ENCODE assay signal across 7 mouse cellular contexts in genomic region chr14:103346729-103347505, GRCm38 (mm10). TPM values are rescaled to one million over a fixed set of nuclear protein-coding genes. Genes with fewer than 3 reads are reported as not detected.
DNase-seq lines count a peak whose midpoint lies in the region; ATAC-seq lines count a peak whose summit lies in the region.

Mycbp2 (minus strand) TSS chr14:103346814.

- no peaks in the 10 kb centered on the region for H3K9me3 ChIP-seq in intestine, embryonic 15.5 days
- H3K9me3 ChIP-seq in midbrain, embryonic 10.5 days (replicated peaks): no peaks in the 10 kb centered on the region

- H3K27me3 ChIP-seq in intestine, embryonic 15.5 days (replicated peaks): no peaks in the 10 kb centered on the region
- peaks cover 20% of the 10 kb centered on the region; the same call in 1 of the 2 replicates for H3K27me3 ChIP-seq in midbrain, embryonic 10.5 days (ENCODE audit: low read depth, poor library complexity, severe bottlenecking)

- peak; percentile 100 for DNase-seq in adrenal gland, adult 2 months
- DNase-seq in embryo, embryonic 11.5 days (ENCODE audit: low read depth, low spot score): peak; percentile 92
- peak; percentile 96 to 98 for DNase-seq in gastrocnemius, postnatal 36 days
- peak; percentile 99 for DNase-seq in left cerebral cortex, postnatal 25 days (ENCODE audit: low spot score in 2 of 2)
- peak; percentile 98 for DNase-seq in midbrain, embryonic 10.5 days (ENCODE audit: low spot score)
- DNase-seq in right cerebral cortex, postnatal 4 days: peak; percentile 99

- peak within 1 kb of the TSS; percentile 74 for H3K9ac ChIP-seq in intestine, embryonic 15.5 days

- no peaks in the 10 kb centered on the region for H3K36me3 ChIP-seq in intestine, embryonic 15.5 days
- H3K36me3 ChIP-seq in midbrain, embryonic 10.5 days: no peaks in the 10 kb centered on the region

- peak within 1 kb of the TSS; percentile 81 for H3K4me2 ChIP-seq in intestine, embryonic 15.5 days (replicated peaks)

- peak; percentile 98 for ATAC-seq in intestine, embryonic 15.5 days

- peaks cover 12% of the 10 kb centered on the region; the same call in 1 of the 2 replicates for H3K4me1 ChIP-seq in intestine, embryonic 15.5 days (replicated peaks)
- peaks cover 46% of the 10 kb centered on the region for H3K4me1 ChIP-seq in midbrain, embryonic 10.5 days

- intact Hi-C loops in gastrocnemius, postnatal 36 days (cut with DNase I): loop anchor here (2.0 to 10.0 kb wide), 3 partner anchors 52 to 124 kb away; no protein-coding TSS in a partner anchor
- intact Hi-C loops in left cerebral cortex, postnatal 25 days (cut with DNase I): loop anchor here (10.0 kb wide), 1 partner anchor 308 kb away; the partner anchor contains the start of gene Slain1

- peak within 1 kb of the TSS; percentile 81 for H3K4me3 ChIP-seq in intestine, embryonic 15.5 days (replicated peaks)
- H3K4me3 ChIP-seq in midbrain, embryonic 10.5 days: peak within 1 kb of the TSS; percentile 88

- WGBS in intestine, embryonic 15.5 days: 5% methylated on average over 38 of the region's 41 CpGs
- WGBS in midbrain, embryonic 10.5 days: 5% methylated on average over 41 of the region's 41 CpGs

- peak within 1 kb of the TSS; percentile 85 for H3K27ac ChIP-seq in intestine, embryonic 15.5 days
- H3K27ac ChIP-seq in midbrain, embryonic 10.5 days (replicated peaks): peak within 1 kb of the TSS; percentile 95

RNA-seq across cellular contexts. Expression of gene Mycbp2, which starts in this region (rescaled TPM):
- 10 to 100 TPM; 46.3 to 53.7 TPM for total RNA-seq in adrenal gland, adult 2 months (2021)
- polyA plus RNA-seq in adrenal gland, adult 2 months (2012; rRNA removed): 11.9 and 16.0 TPM in 2 replicates
- total RNA-seq in gastrocnemius, postnatal 36 days (2021): 10 to 100 TPM; 22.5 to 26.0 TPM
- polyA plus RNA-seq in intestine, embryonic 15.5 days (2015; fragmentation: Nextera tagmentation; extraction: Ambion mirVana): 16.9 and 18.9 TPM in 2 replicates
- 100 to 1,000 TPM; 154 to 162 TPM for total RNA-seq in left cerebral cortex, postnatal 25 days (2021)
- 15.0 and 20.3 TPM in 2 replicates for polyA plus RNA-seq in midbrain, embryonic 10.5 days (2016; fragmentation: Nextera tagmentation; extraction: Ambion mirVana)

Comparison
In these comparisons a context has a peak if more than half of its experiments do, and no peak if none do; other contexts are left out.
1. Peak in every context shown above with its lines: DNase-seq, ATAC-seq, H3K4me3 ChIP-seq and H3K27ac ChIP-seq.